ENCODE assay signal across 8 mouse cellular contexts in the genomic region with DNA sequence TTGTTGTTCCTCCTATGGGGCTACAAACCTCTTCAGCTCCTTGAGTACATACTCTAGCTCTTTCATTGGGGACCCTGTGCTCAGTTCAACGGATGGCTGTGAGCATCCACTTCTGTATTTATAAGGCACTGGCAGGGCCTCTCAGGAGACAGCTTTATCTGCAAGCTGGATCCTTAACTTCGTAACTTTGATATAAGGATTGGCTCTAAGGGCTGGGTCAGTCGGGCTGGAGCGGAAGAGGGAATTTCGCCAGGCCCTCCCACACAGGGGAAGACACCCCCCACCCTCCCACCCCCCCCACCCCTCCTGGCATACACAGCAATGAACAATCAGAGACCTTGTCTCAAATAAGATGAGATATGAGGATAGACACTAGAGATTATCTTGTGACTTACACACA.
DNase-seq lines count a peak whose midpoint lies in the region; ATAC-seq and TF ChIP-seq lines count a peak whose summit lies in the region.

No protein-coding gene starts in this region.

- WGBS in lung, postnatal 0 days: 72% methylated on average over 5 of the region's 5 CpGs
- 68% methylated on average over 5 of the region's 5 CpGs for WGBS in lung, adult 2 months

- no peak overlapping the region for H3K27ac ChIP-seq in lung, postnatal 0 days (ENCODE audit: low read length)

- TF ChIP-seq POLR2A in lung, adult 2 months (IDR thresholded peaks at IDR 0.05; ENCODE audit: borderline replicate concordance, extremely low read depth, low read depth, low read length): no peak

- no peaks in the 10 kb centered on the region for H3K9me3 ChIP-seq in lung, postnatal 0 days (ENCODE audit: low read length)

- DNase-seq in cerebellum, postnatal 14 days: peak; percentile 15 to 62
- DNase-seq in cerebellum, adult 11 months: no peak
- peak; percentile 72 for DNase-seq in lung, postnatal 0 days (ENCODE audit: low spot score)
- DNase-seq in lung, adult 2 months: no peak
- DNase-seq in ES-CJ7 (ENCODE audit: low read depth, low spot score): peak; percentile 9
- peak; percentile 76 for DNase-seq in embryo, embryonic 11.5 days (ENCODE audit: low read depth, low spot score)
- no peak for DNase-seq in left cerebral cortex, postnatal 14 days (ENCODE audit: low spot score in 2 of 2)

- H3K27me3 ChIP-seq in lung, postnatal 0 days (replicated peaks; ENCODE audit: insufficient read depth, low read length): no peaks in the 10 kb centered on the region

- TF ChIP-seq CTCF in lung, postnatal 0 days (IDR thresholded peaks at IDR 0.05): no peak
- TF ChIP-seq CTCF in lung, adult 2 months (IDR thresholded peaks at IDR 0.05; ENCODE audit: insufficient read depth, low read length): no peak

- no peaks in the 10 kb centered on the region for H3K4me1 ChIP-seq in lung, postnatal 0 days (ENCODE audit: insufficient read depth, low read depth, low read length)
- H3K4me1 ChIP-seq in lung, adult 2 months (ENCODE audit: control insufficient read depth, insufficient read depth, low read length): no peaks in the 10 kb centered on the region

- intact Hi-C loops in left cerebral cortex, postnatal 14 days (cut with DNase I): no loop called here

- H3K9ac ChIP-seq in lung, postnatal 0 days (replicated peaks; ENCODE audit: low read depth): no peak overlapping the region

- H3K4me2 ChIP-seq in lung, postnatal 0 days (replicated peaks; ENCODE audit: low read depth, low read length): no peak overlapping the region

- no peak for TF ChIP-seq EP300 in lung, postnatal 0 days (IDR thresholded peaks at IDR 0.05)

- no peaks in the 10 kb centered on the region for H3K36me3 ChIP-seq in lung, postnatal 0 days (ENCODE audit: insufficient read depth, low read length)

- ATAC-seq in lung, postnatal 0 days: no peak
- peak; percentile 78; the same call in 1 of the 2 replicates for ATAC-seq in megakaryocyte progenitor cell, adult 5-6 weeks (replicated peaks; ENCODE audit: poor library complexity)

- H3K4me3 ChIP-seq in lung, postnatal 0 days (ENCODE audit: low read depth, low read length): no peak overlapping the region
- no peak overlapping the region for H3K4me3 ChIP-seq in lung, adult 2 months (replicated peaks; ENCODE audit: extremely low read depth, low read depth, low read length)

Comparison
In these comparisons a context has a peak if more than half of its experiments do, and no peak if none do; other contexts are left out.
1. DNase-seq: peak in cerebellum, postnatal 14 days (2 of 2), lung, postnatal 0 days (single experiment), ES-CJ7 (single experiment) and embryo, embryonic 11.5 days (single experiment); none in cerebellum, adult 11 months (single experiment), lung, adult 2 months (single experiment) and left cerebral cortex, postnatal 14 days (0 of 2).